Mouse (Mus musculus) liver, postnatal 0 days (tissue): ENCODE measurements at regions not wholly inside any gene's neighbourhood (a gene's known extent, or its start where the extent isn't known, plus 50 kb on each side); places are given as distances from the start of the nearest gene placed in this dataset.

Source experiments
- ATAC-seq: fragments of 200-750 bp; cut with Nextera tagmentation; 2 replicates; pipeline ENCODE4 v1.8.0; 2017; ENCODE audit warnings: mild to moderate bottlenecking, moderate library complexity
- DNase-seq: peaks from one replicate; pipeline ENCODE4 v3.0.0-alpha.2; 2016
- H3K27ac ChIP-seq: fragments of 300-500 bp; sonication (generic); 2 replicates; pipeline ENCODE4 v1.5.1; 2014; ENCODE audit warnings: antibody characterized with exemption, moderate library complexity, mild to moderate bottlenecking, low read depth
- H3K27me3 ChIP-seq: fragments of 300-500 bp; sonication (generic); 2 replicates; pipeline ENCODE4 v1.6.1; 2014; ENCODE audit warnings: low read length, control low read depth, mixed read lengths; ENCODE audit not compliant: insufficient read depth
- H3K36me3 ChIP-seq: fragments of 300-500 bp; sonication (generic); replicated peaks from 2 replicates; pipeline ENCODE4 v1.6.1; 2014; ENCODE audit warnings: mild to moderate bottlenecking, control low read depth, low read length, moderate library complexity, mixed read lengths; ENCODE audit not compliant: insufficient read depth
- H3K4me1 ChIP-seq: fragments of 300-500 bp; sonication (generic); 2 replicates; pipeline ENCODE4 v1.6.1; 2014; ENCODE audit warnings: antibody characterized with exemption, mild to moderate bottlenecking, control low read depth; ENCODE audit not compliant: insufficient read depth
- H3K4me2 ChIP-seq: fragments of 300-500 bp; sonication (generic); 2 replicates; pipeline ENCODE4 v1.6.1; 2014; ENCODE audit warnings: low read depth, mild to moderate bottlenecking, low read length, moderate library complexity, mixed read lengths
- H3K4me3 ChIP-seq: fragments of 300-500 bp; sonication (generic); 2 replicates; pipeline ENCODE4 v1.5.1; 2014; ENCODE audit warnings: low read depth, low read length
- H3K9ac ChIP-seq: fragments of 300-500 bp; sonication (generic); replicated peaks from 2 replicates; pipeline ENCODE4 v1.6.1; 2014; ENCODE audit warnings: mild to moderate bottlenecking, moderate library complexity
- H3K9me3 ChIP-seq: fragments of 300-500 bp; sonication (generic); 2 replicates; pipeline ENCODE4 v1.6.1; 2016; ENCODE audit warnings: mild to moderate bottlenecking, control low read depth, low read length, mixed read lengths
- CTCF ChIP-seq: sonication (generic); IDR thresholded peaks from 2 replicates; pipeline ENCODE4 v1.5.1; 2016; ENCODE audit warnings: antibody characterized with exemption, low read depth
- EP300 ChIP-seq: IDR thresholded peaks from 2 replicates; pipeline ENCODE4 v1.6.1; 2016; ENCODE audit warnings: antibody characterized with exemption, low read depth, mild to moderate bottlenecking
- WGBS: fragments of 180-500 bp; shearing (Covaris S2); extraction: QIAGEN DNeasy Blood & Tissue Kit; methylation state at CpG from one replicate; pipeline ENCODE4 v1.1.7; 2014; ENCODE audit not compliant: insufficient replicate concordance; 5-methylcytosine and 5-hydroxymethylcytosine counted together

DNA sequence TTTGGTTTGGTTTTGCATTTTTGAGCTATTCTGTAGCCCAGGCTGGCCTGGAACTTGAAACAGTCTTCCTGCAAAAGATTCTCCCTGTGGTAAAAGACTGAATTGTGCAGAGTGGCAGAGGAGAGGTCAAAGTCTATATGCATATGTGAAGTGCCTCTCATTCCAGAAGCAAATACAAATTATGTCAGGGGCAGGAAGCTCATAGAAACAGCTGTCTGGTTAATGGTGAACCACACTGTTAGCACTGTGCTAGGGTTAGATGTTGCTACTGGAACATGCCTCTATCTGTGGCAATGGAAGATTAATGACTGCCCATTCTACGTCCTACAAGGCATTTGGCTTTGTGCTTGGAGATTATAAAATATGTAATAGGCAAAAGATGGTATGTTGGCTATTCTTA lies 144.4 kb upstream of the Slc35f3 start:
- Histone ChIP-seq H3K9ac (no peak overlapping the region), H3K4me1 (no peaks in the 10 kb centered on the region; the same call in 1 of the 2 replicates), H3K27me3 (no peaks in the 10 kb centered on the region), H3K9me3 (no peaks in the 10 kb centered on the region), H3K36me3 (no peaks in the 10 kb centered on the region), H3K4me3 (no peak overlapping the region), H3K4me2 (no peak overlapping the region), H3K27ac (no peak overlapping the region)
- DNase-seq: no peak
- ATAC-seq: peak; percentile 61
- no peak for TF ChIP-seq EP300
- no peak for TF ChIP-seq CTCF
- 36% methylated on average over 1 of the region's 1 CpGs for WGBS

DNA sequence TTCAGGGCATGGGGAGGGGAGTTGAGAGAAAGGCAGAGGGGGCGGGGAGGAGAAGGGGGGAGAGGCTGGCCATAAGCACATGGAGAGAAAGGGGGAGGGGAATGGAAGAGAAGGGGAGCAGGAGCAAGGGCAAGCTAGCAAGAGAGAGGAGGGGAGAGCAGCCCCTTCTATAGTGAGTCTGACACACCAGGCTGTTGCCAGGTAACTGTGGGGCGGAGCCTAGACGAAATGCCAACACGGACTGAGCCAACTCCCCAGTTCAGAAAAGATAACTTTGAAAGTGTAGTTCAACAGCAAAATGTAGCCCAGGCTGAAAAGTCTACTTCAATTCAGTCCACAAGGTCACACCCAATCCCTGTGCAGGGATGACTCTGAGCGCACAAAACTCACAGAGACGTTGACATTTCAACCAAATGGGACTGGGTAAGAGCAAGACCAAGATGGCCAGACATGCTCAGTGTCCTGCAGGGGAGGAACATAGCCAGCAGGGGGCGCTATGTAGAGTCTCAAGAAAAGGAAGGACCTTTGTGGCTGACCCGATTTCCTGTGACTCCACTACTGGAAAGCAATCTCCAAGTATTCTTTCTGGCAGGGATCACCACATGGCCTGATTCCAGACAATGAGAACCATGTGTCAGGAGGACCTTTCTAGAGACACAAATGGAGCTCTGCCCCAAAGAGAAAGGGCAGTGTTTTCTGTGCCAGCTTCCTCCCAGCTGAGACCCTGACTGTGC lies 140.7 kb upstream of the Slc35f3 start:
- no peak overlapping the region for H3K4me3 ChIP-seq
- no peak overlapping the region for H3K4me2 ChIP-seq
- WGBS: 65% methylated on average over 8 of the region's 8 CpGs
- H3K9ac ChIP-seq: no peak overlapping the region
- H3K27me3 ChIP-seq: no peaks in the 10 kb centered on the region
- H3K4me1 ChIP-seq: no peaks in the 10 kb centered on the region; the same call in 1 of the 2 replicates
- DNase-seq: peak; percentile 21
- no peak overlapping the region for H3K27ac ChIP-seq
- ATAC-seq: no peak
- H3K9me3 ChIP-seq: no peaks in the 10 kb centered on the region
- H3K36me3 ChIP-seq: no peaks in the 10 kb centered on the region
- TF ChIP-seq EP300 (no peak), CTCF (peak; percentile 52)

DNA sequence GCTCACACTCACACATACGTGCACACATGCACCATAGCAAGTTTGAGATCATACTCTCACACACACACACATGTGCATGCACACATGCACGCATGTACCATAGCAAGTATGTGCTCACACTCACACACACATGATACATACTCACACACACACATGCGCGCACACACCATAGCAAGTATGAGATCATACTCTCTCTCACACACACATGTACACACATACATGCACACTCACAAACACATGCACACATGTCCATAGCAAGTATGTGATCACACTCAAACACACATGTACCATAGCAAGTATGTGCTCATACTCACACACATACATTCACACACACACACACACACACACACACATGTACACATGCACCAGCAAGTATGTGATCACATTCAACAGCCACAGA lies 138.9 kb upstream of the Slc35f3 start:
- no peaks in the 10 kb centered on the region for H3K4me1 ChIP-seq
- no peaks in the 10 kb centered on the region for H3K36me3 ChIP-seq
- H3K27me3 ChIP-seq: no peaks in the 10 kb centered on the region
- no peaks in the 10 kb centered on the region for H3K9me3 ChIP-seq
- H3K27ac ChIP-seq: no peak overlapping the region
- no peak overlapping the region for H3K4me2 ChIP-seq
- TF ChIP-seq CTCF (no peak), EP300 (no peak)
- WGBS: 84% methylated on average over 4 of the region's 4 CpGs
- DNase-seq: no peak
- ATAC-seq: no peak
- H3K4me3 ChIP-seq: no peak overlapping the region
- no peak overlapping the region for H3K9ac ChIP-seq

DNA sequence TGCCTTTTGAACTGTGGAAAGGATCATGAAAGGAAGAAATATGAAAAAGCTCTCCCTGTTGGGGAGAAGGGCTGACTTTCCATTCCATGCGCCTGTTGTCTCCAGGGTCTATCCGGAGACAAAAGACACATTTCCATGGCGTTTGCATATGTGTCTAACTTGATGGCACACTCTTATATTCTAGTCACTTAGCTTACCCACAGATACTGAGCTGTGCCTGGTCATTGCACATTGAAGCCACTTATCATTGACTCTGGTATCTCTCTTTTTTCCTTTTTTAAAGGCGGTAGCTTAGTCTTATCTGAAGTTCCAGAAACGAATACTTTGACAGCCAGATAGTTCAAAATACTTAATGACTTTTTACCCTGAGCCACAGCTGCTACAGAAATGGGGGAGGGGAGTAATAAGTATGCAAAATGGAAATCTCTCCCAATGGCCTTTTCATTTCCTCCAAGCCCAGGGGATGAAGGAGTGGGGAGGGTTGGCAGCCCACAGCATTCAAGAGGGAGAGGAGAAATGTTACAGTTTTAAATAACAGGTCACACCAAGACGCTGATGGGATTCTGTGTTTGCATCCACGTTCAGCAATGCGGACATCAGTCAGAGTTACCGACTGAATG lies 137.9 kb upstream of the Slc35f3 start:
- Histone ChIP-seq H3K9ac (no peak overlapping the region), H3K4me2 (no peak overlapping the region), H3K36me3 (no peaks in the 10 kb centered on the region), H3K9me3 (no peaks in the 10 kb centered on the region), H3K27ac (no peak overlapping the region), H3K4me1 (no peaks in the 10 kb centered on the region), H3K4me3 (no peak overlapping the region), H3K27me3 (no peaks in the 10 kb centered on the region)
- 55% methylated on average over 9 of the region's 9 CpGs for WGBS
- ATAC-seq: no peak
- DNase-seq: no peak
- TF ChIP-seq CTCF (no peak), EP300 (no peak)

DNA sequence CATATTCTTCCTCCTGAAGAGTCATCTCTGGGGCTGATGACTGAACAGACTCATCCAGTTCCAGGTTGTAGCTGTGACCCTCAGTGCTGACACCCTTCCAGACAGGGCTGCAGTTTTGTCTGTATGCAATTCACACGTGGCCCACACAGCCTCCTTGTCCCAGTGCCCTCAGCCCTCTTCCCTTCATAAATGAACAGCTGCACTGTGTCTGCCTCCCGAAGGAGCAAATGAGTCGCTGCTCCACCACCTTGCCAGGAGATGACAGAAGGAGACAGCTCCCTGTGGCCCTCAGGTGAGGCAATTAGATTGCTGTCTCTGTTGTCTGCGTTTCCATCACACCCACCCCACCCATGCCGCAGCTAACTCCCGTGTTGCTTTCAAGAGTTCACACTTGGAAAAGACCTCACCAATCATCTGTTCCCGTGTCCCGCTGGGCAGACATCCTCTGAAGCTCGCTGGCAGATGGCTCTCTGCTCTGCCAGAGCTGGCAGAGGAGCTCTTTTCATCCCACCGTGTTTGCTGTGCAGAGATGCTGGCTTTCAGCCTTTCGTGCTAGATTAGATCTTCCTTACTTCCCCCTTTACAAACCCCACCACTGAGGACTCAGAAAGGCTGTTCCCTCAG lies 135.5 kb upstream of the Slc35f3 start:
- TF ChIP-seq EP300: no peak
- no peak for TF ChIP-seq CTCF
- WGBS: 48% methylated on average over 11 of the region's 11 CpGs
- H3K27ac ChIP-seq: no peak overlapping the region
- H3K36me3 ChIP-seq: no peaks in the 10 kb centered on the region
- H3K27me3 ChIP-seq: no peaks in the 10 kb centered on the region
- no peak overlapping the region for H3K4me2 ChIP-seq
- no peak overlapping the region for H3K9ac ChIP-seq
- no peak for ATAC-seq
- no peak for DNase-seq
- no peak overlapping the region for H3K4me3 ChIP-seq
- no peaks in the 10 kb centered on the region for H3K4me1 ChIP-seq
- no peaks in the 10 kb centered on the region for H3K9me3 ChIP-seq

DNA sequence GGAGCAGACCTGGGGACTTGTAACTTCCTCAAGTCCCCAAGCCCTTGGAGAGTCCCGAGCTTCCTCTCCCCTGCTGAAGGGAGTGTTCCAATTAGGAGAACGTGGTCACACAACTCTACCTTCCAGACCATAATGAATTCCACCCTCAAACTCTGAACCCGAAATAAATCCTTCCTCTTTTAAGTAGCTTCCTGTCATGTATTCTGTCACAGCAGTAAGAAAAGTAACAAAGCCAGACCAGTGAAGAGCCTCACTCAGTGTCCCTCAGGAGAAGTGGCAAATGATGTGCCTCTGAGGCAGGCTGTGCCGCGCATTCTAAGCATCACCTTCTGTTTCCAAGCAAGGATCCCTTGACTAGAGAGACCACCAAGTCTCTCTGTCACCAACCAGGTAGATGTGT lies 134.4 kb upstream of the Slc35f3 start:
- no peaks in the 10 kb centered on the region for H3K36me3 ChIP-seq
- no peak overlapping the region for H3K9ac ChIP-seq
- H3K27me3 ChIP-seq: no peaks in the 10 kb centered on the region
- WGBS: 32% methylated on average over 5 of the region's 5 CpGs
- no peak for TF ChIP-seq CTCF
- no peak for TF ChIP-seq EP300
- ATAC-seq (no peak), DNase-seq (no peak)
- no peak overlapping the region for H3K4me3 ChIP-seq
- H3K9me3 ChIP-seq: no peaks in the 10 kb centered on the region
- no peak overlapping the region for H3K4me2 ChIP-seq
- H3K27ac ChIP-seq: no peak overlapping the region
- no peaks in the 10 kb centered on the region for H3K4me1 ChIP-seq
